Mouse (Mus musculus): ENCODE results near the gene Btbd3. TPM values are rescaled to one million over a fixed set of nuclear protein-coding genes. Genes with fewer than 3 reads are reported as not detected.

The Btbd3 gene
- total RNA-seq, 1 experiment from 2014 or later, result 0.48 TPM

GRCm38 (mm10) chr2:138482541-138482940, 226.2 kb downstream of the Btbd3 start:
- ATAC-seq (replicated peaks; ENCODE audit: insufficient number of reproducible peaks, low FRiP score, low TSS enrichment, poor library complexity, severe bottlenecking), result no peak

- no peak for ATAC-seq (replicated peaks; ENCODE audit: insufficient number of reproducible peaks, low FRiP score, low TSS enrichment, poor library complexity, severe bottlenecking)
Measured at GRCm38 (mm10) chr2:138484871-138485270, 228.5 kb downstream of the Btbd3 start.

GRCm38 (mm10) chr2:138490688-138491405, 234.5 kb downstream of the Btbd3 start:
- ATAC-seq (replicated peaks; ENCODE audit: insufficient number of reproducible peaks, low FRiP score, low TSS enrichment, poor library complexity, severe bottlenecking), result no peak

- ATAC-seq (replicated peaks; ENCODE audit: insufficient number of reproducible peaks, low FRiP score, low TSS enrichment, poor library complexity, severe bottlenecking), result no peak
Measured at GRCm38 (mm10) chr2:138492176-138492575, 235.8 kb downstream of the Btbd3 start.

- ATAC-seq (replicated peaks; ENCODE audit: insufficient number of reproducible peaks, low FRiP score, low TSS enrichment, poor library complexity, severe bottlenecking), result no peak
Measured at GRCm38 (mm10) chr2:138503866-138504380, 247.6 kb downstream of the Btbd3 start.

- no peak for ATAC-seq (replicated peaks; ENCODE audit: insufficient number of reproducible peaks, low FRiP score, low TSS enrichment, poor library complexity, severe bottlenecking)
Measured at GRCm38 (mm10) chr2:138515531-138515930, 259.2 kb downstream of the Btbd3 start.

- ATAC-seq (replicated peaks; ENCODE audit: insufficient number of reproducible peaks, low FRiP score, low TSS enrichment, poor library complexity, severe bottlenecking), result no peak
Measured at GRCm38 (mm10) chr2:138528461-138528860, 272.1 kb downstream of the Btbd3 start.

- ATAC-seq (replicated peaks; ENCODE audit: insufficient number of reproducible peaks, low FRiP score, low TSS enrichment, poor library complexity, severe bottlenecking), result no peak
Measured at GRCm38 (mm10) chr2:138531160-138531967, 275.0 kb downstream of the Btbd3 start.

- no peak for ATAC-seq (replicated peaks; ENCODE audit: insufficient number of reproducible peaks, low FRiP score, low TSS enrichment, poor library complexity, severe bottlenecking)
Measured at GRCm38 (mm10) chr2:138531992-138532391, 275.6 kb downstream of the Btbd3 start.

GRCm38 (mm10) chr2:138539655-138540054, 283.3 kb downstream of the Btbd3 start:
- no peak for ATAC-seq (replicated peaks; ENCODE audit: insufficient number of reproducible peaks, low FRiP score, low TSS enrichment, poor library complexity, severe bottlenecking)

- ATAC-seq (replicated peaks; ENCODE audit: insufficient number of reproducible peaks, low FRiP score, low TSS enrichment, poor library complexity, severe bottlenecking), result no peak
Measured at GRCm38 (mm10) chr2:138548990-138549389, 292.6 kb downstream of the Btbd3 start.

GRCm38 (mm10) chr2:138551516-138551915, 295.2 kb downstream of the Btbd3 start:
- ATAC-seq (replicated peaks; ENCODE audit: insufficient number of reproducible peaks, low FRiP score, low TSS enrichment, poor library complexity, severe bottlenecking), result no peak

GRCm38 (mm10) chr2:138555106-138555862, 298.9 kb downstream of the Btbd3 start:
- no peak for ATAC-seq (replicated peaks; ENCODE audit: insufficient number of reproducible peaks, low FRiP score, low TSS enrichment, poor library complexity, severe bottlenecking)

- no peak for ATAC-seq (replicated peaks; ENCODE audit: insufficient number of reproducible peaks, low FRiP score, low TSS enrichment, poor library complexity, severe bottlenecking)
Measured at GRCm38 (mm10) chr2:138585930-138586329, 329.6 kb downstream of the Btbd3 start.

- no peak for ATAC-seq (replicated peaks; ENCODE audit: insufficient number of reproducible peaks, low FRiP score, low TSS enrichment, poor library complexity, severe bottlenecking)
Measured at GRCm38 (mm10) chr2:138587335-138587734, 331.0 kb downstream of the Btbd3 start.

- ATAC-seq (replicated peaks; ENCODE audit: insufficient number of reproducible peaks, low FRiP score, low TSS enrichment, poor library complexity, severe bottlenecking), result no peak
Measured at GRCm38 (mm10) chr2:138587795-138588545, 331.6 kb downstream of the Btbd3 start.

- ATAC-seq (replicated peaks; ENCODE audit: insufficient number of reproducible peaks, low FRiP score, low TSS enrichment, poor library complexity, severe bottlenecking), result no peak
Measured at GRCm38 (mm10) chr2:138589105-138589504, 332.7 kb downstream of the Btbd3 start.

GRCm38 (mm10) chr2:138590307-138590706, 333.9 kb downstream of the Btbd3 start:
- ATAC-seq (replicated peaks; ENCODE audit: insufficient number of reproducible peaks, low FRiP score, low TSS enrichment, poor library complexity, severe bottlenecking), result no peak

All from monocyte, adult 5-6 weeks (primary cell).